Mouse (Mus musculus) CH12.LX (cell line): Measurements from ENCODE around the gene Selenof.

ENCODE experiments used
- BHLHE40 ChIP-seq: IDR thresholded peaks from 2 replicates; pipeline ENCODE4 v1.6.1; 2011; ENCODE audit warnings: mild to moderate bottlenecking, low read depth, low read length, improper control_type of control experiment
- CTCF ChIP-seq, 2 experiments: IDR thresholded peaks in 1 of 2; conservative IDR thresholded peaks in 1 of 2; 2 replicates each; pipeline ENCODE4 v1.5.1; 2011 to 2012; ENCODE audit warnings: low read depth in 2 of 2, low read length in 2 of 2, improper control_type of control experiment in 1 of 2, inconsistent platforms in 1 of 2, mild to moderate bottlenecking in 1 of 2, moderate library complexity in 1 of 2
- MAZ ChIP-seq: IDR thresholded peaks from 2 replicates; pipeline ENCODE4 v1.6.1; 2012; ENCODE audit warnings: low read depth, mild to moderate bottlenecking, inconsistent platforms, low read length, improper control_type of control experiment, moderate library complexity
- MYC ChIP-seq: IDR thresholded peaks from 2 replicates; pipeline ENCODE4 v1.6.1; 2011; ENCODE audit warnings: low read depth, mild to moderate bottlenecking, improper control_type of control experiment, low read length
- NRF1 ChIP-seq: IDR thresholded peaks from 2 replicates; pipeline ENCODE4 v1.6.1; 2014; ENCODE audit warnings: low read depth, mild to moderate bottlenecking, inconsistent platforms, low read length, improper control_type of control experiment, moderate library complexity
- POLR2A ChIP-seq: IDR thresholded peaks from 2 replicates; pipeline ENCODE4 v1.6.1; 2011; ENCODE audit warnings: low read depth, mild to moderate bottlenecking, improper control_type of control experiment, low read length
- TCF12 ChIP-seq: IDR thresholded peaks from 2 replicates; pipeline ENCODE4 v1.6.1; 2014; ENCODE audit warnings: low read depth, mild to moderate bottlenecking, inconsistent platforms, low read length, improper control_type of control experiment
- USF2 ChIP-seq: conservative IDR thresholded peaks from 2 replicates; pipeline ENCODE4 v1.6.1; 2011; ENCODE audit warnings: low read depth, low read length, improper control_type of control experiment
- ZMIZ1 ChIP-seq: IDR thresholded peaks from 2 replicates; pipeline ENCODE4 v1.6.1; 2012; ENCODE audit warnings: low read depth, mild to moderate bottlenecking, inconsistent platforms, low read length, improper control_type of control experiment

DNA sequence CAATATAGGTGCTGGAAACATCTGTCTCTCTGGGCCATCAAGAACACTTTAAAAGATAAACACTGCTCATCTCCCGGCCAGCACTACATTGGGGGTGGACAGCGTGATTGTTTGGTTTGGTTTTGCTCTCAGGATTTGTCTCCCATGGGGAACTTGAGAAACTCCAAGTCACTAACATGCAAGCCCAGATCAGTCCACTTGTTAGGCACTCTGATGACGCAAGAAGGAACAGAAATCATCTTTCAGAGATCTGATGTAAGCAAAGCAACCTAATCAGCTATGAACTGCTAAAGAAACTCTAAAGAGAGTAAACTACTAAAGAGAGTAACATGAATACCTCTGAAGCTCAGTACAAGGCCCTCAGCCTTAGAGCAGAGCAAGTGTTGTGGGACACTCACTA is 33.5 kb downstream of the Selenof start:
- TF ChIP-seq MYC (no peak), POLR2A (no peak), NRF1 (no peak), CTCF (conservative IDR thresholded peaks at IDR 0.05 in 1 of 2, IDR thresholded peaks at IDR 0.05 in 1 of 2; ENCODE audit: low read depth in 2 of 2, low read length in 2 of 2) (no peak), ZMIZ1 (no peak), BHLHE40 (no peak), TCF12 (no peak), USF2 (no peak), MAZ (no peak)
